Mouse (Mus musculus) liver, embryonic 14.5 days (tissue): ENCODE results near the gene Cabp2.

Source experiments
- CTCF ChIP-seq: IDR thresholded peaks from 2 replicates; pipeline ENCODE4 v1.5.1; 2016; ENCODE audit warnings: antibody characterized with exemption, low read depth, control low read depth
- EP300 ChIP-seq: IDR thresholded peaks from 2 replicates; pipeline ENCODE4 v1.6.1; 2016; ENCODE audit warnings: antibody characterized with exemption, low read depth

- TF ChIP-seq CTCF (no peak), EP300 (no peak)
These were observed 27.2 kb downstream of the Cabp2 start for GRCm38 (mm10) chr19:4108535-4108934.
